Mouse (Mus musculus): Measurements from ENCODE around the gene Hnrnpa1. TPM values are rescaled to one million over a fixed set of nuclear protein-coding genes. Genes with fewer than 3 reads are reported as not detected.
"Not testable (repeated sequence)": the region's sequence is repeated elsewhere in the genome, so short reads cannot be mapped to it uniquely, and the experiment has no call there.

Hnrnpa1 gene
- polyA plus RNA-seq, 1 experiment = 53.3 TPM

DNA sequence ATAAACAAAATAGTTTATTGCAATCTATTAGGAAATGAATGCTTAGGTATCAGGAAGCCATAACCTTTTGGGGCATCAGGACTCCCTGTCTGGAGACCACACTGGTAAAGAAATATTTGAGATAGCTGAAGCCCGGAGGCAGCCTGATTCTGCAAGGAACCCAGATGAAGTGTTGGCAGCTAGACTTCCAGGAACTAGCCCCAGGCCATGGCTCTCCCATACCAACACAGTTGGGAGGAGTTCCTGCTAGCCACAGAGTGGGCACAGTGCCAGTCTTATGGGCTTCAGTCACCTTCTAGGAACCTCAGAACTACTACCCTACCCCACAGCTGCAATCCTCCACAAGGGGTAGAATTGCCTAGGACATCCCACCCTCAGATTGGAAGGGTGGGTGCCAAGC lies 19.8 kb downstream of the Hnrnpa1 start:
- TF ChIP-seq CTCF (IDR thresholded peaks at IDR 0.05; ENCODE audit: control insufficient read depth, insufficient read depth, insufficient replicate concordance, low read depth, low read length) (no peak), POLR2A (IDR thresholded peaks at IDR 0.05; ENCODE audit: control insufficient read depth, low read depth, low read length) (no peak)
- Histone ChIP-seq H3K4me1 (ENCODE audit: control insufficient read depth, insufficient read depth, low read length) (peaks cover 5% of the 10 kb centered on the region), H3K4me3 (ENCODE audit: control insufficient read depth, low read depth, low read length) (no peak overlapping the region), H3K27ac (ENCODE audit: control insufficient read depth, insufficient read depth, low read depth, low read length) (no peak overlapping the region), H3K27me3 (ENCODE audit: control insufficient read depth, insufficient read depth, low read length) (no peaks in the 10 kb centered on the region), H3K36me3 (ENCODE audit: control insufficient read depth, insufficient read depth, low read length) (no peaks in the 10 kb centered on the region)

DNA sequence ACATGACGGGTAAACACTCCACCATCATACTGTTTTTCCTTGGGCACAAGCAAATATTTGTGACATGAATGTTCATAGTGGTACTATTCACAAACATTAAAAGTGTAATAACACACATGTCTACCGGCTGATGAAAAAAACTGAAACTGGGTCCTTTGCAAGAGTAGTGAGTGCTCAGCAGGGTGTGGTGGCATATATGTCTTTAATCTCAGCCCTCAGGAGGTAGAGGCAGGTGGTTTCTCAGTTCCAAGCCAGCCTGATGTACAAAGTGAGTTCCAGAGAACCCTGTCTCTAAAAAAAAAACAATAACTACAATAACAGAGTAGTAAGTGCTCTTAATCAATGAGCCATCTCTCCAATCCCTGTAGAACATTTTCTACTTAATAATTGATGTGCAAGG lies 24.6 kb downstream of the Hnrnpa1 start:
- H3K27me3 ChIP-seq (ENCODE audit: control insufficient read depth, insufficient read depth, low read length) = no peaks in the 10 kb centered on the region
- no peak overlapping the region for H3K4me3 ChIP-seq (ENCODE audit: control insufficient read depth, low read depth, low read length)
- no peak overlapping the region for H3K27ac ChIP-seq (ENCODE audit: control insufficient read depth, insufficient read depth, low read depth, low read length)
- H3K36me3 ChIP-seq (ENCODE audit: control insufficient read depth, insufficient read depth, low read length) = no peaks in the 10 kb centered on the region
- H3K4me1 ChIP-seq (ENCODE audit: control insufficient read depth, insufficient read depth, low read length) = no peaks in the 10 kb centered on the region
- TF ChIP-seq POLR2A (IDR thresholded peaks at IDR 0.05; ENCODE audit: control insufficient read depth, low read depth, low read length) (no peak), CTCF (IDR thresholded peaks at IDR 0.05; ENCODE audit: control insufficient read depth, insufficient read depth, insufficient replicate concordance, low read depth, low read length) (no peak)

DNA sequence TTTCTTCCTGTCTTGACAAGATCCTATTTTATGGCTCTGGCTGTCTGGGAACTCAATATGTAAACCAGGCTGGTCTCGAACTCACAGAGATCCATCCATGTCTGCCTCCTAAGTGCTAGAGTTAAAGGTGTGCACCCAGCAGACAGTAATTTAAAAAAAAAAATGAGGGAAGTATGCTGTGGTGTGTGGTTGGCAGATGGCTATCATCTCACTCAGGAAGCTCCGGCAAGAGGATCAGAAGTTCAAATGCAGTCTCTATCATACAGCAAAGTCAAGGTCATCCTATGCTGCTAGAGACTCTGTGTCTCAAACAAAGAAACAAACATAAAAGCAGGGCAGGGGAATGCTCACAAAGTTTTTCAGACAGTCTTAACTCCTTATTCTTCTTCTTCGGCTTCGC lies 28.7 kb downstream of the Hnrnpa1 start:
- no peak overlapping the region for H3K4me3 ChIP-seq (ENCODE audit: control insufficient read depth, low read depth, low read length)
- no peak overlapping the region for H3K27ac ChIP-seq (ENCODE audit: control insufficient read depth, insufficient read depth, low read depth, low read length)
- TF ChIP-seq POLR2A (IDR thresholded peaks at IDR 0.05; ENCODE audit: control insufficient read depth, low read depth, low read length) (no peak), CTCF (IDR thresholded peaks at IDR 0.05; ENCODE audit: control insufficient read depth, insufficient read depth, insufficient replicate concordance, low read depth, low read length) (no peak)
- H3K36me3 ChIP-seq (ENCODE audit: control insufficient read depth, insufficient read depth, low read length) = no peaks in the 10 kb centered on the region
- no peaks in the 10 kb centered on the region for H3K27me3 ChIP-seq (ENCODE audit: control insufficient read depth, insufficient read depth, low read length)
- H3K4me1 ChIP-seq (ENCODE audit: control insufficient read depth, insufficient read depth, low read length) = no peaks in the 10 kb centered on the region

DNA sequence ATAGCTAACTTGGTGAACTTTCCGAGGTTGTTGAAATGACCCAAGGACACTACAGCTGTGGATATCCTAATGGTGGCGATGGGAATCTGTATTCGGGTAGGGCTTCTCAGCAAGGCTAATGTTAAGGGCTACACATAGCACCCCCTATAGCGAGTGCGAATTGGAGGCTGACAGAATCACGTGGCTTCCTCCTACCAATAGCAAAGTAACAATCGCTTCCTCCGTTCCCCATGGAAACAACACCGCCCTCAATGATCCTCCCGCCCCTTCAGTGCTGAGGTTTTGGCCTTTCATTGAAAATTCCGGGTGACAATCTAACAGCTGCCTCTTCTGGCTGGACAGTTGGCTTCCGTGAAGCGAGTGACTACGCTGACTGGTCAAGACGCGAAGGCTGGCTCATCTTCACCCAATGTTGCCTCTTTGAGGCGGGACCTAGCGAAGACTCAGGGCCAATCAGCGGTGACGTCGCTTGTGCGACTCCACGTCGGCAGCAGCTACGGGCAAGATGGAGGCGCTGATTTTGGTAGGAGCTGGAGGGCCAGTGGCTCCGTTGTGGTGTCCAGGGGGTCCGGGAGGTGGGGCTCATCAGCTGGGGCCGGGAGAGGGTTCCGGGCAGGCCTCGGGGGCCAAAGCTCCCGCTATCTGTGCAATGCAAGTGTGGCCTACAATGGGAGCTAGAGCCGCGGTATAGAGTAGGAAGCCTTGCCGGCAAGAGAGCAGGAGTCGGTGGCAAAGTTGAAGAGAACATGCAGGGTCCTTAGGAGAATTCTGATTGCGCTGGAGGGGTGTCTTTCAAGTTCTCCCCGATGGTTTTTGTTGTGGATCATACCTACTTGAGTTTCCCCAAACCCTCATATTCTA lies 32.4 kb downstream of the Hnrnpa1 start, which contains the start of gene Copz1:
TSS of gene Copz1 (plus strand) at position 296 of the 861 bp plus-strand sequence.
- H3K4me3 ChIP-seq (ENCODE audit: control insufficient read depth, low read depth, low read length) = peak within 1 kb of the TSS; percentile 95
- TF ChIP-seq POLR2A (IDR thresholded peaks at IDR 0.05; ENCODE audit: control insufficient read depth, low read depth, low read length) (peak; percentile 85), CTCF (IDR thresholded peaks at IDR 0.05; ENCODE audit: control insufficient read depth, insufficient read depth, insufficient replicate concordance, low read depth, low read length) (peak; percentile 1; the same call in 1 of the 2 replicates)
- no peaks in the 10 kb centered on the region for H3K36me3 ChIP-seq (ENCODE audit: control insufficient read depth, insufficient read depth, low read length)
- H3K27ac ChIP-seq (ENCODE audit: control insufficient read depth, insufficient read depth, low read depth, low read length) = peak within 1 kb of the TSS; percentile 50
- no peaks in the 10 kb centered on the region for H3K27me3 ChIP-seq (ENCODE audit: control insufficient read depth, insufficient read depth, low read length)
- no peaks in the 10 kb centered on the region for H3K4me1 ChIP-seq (ENCODE audit: control insufficient read depth, insufficient read depth, low read length)

DNA sequence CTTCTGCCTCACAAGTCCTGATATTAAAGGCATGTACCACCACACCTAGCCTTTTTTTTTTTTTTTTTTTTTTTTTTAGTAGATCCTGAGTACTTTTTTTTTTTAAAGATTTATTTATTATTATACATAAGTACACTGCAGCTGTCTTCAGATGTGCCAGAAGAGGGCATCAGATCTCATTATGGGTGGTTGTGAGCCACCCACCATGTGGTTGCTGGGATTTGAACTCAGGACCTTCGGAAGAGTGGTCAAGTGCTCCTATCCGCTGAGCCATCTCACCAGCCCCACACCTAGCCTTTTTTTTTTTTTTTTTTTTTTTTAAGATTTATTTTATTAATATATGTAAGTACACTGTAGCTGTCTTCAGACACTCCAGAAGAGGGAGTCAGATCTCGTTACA lies 35.7 kb downstream of the Hnrnpa1 start:
- not testable (repeated sequence) for H3K27ac ChIP-seq (ENCODE audit: control insufficient read depth, insufficient read depth, low read depth, low read length); H3K36me3 ChIP-seq (ENCODE audit: control insufficient read depth, insufficient read depth, low read length); H3K4me1 ChIP-seq (ENCODE audit: control insufficient read depth, insufficient read depth, low read length); H3K4me3 ChIP-seq (ENCODE audit: control insufficient read depth, low read depth, low read length); H3K27me3 ChIP-seq (ENCODE audit: control insufficient read depth, insufficient read depth, low read length)

DNA sequence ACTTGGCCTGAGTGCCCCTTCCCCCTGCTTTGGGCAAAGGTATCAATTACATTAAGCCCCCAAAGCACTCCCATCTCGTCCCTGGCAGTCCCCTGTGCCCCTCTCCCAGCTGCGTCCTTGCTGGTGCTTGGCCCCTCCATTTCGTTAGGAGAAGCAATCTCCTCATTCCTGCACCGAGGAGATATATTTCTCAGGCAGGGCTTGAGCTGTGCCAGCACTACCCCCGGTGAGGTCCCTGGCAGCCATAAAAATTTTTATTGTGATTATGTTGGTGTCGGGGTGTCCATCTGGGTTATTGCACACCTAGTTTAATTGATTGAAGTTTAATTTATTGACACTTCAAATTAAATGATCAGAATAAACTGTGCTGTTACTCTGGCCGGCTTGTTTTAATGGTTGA lies 37.7 kb downstream of the Hnrnpa1 start:
- H3K27me3 ChIP-seq (ENCODE audit: control insufficient read depth, insufficient read depth, low read length) = no peaks in the 10 kb centered on the region
- TF ChIP-seq POLR2A (IDR thresholded peaks at IDR 0.05; ENCODE audit: control insufficient read depth, low read depth, low read length) (no peak), CTCF (IDR thresholded peaks at IDR 0.05; ENCODE audit: control insufficient read depth, insufficient read depth, insufficient replicate concordance, low read depth, low read length) (no peak)
- H3K36me3 ChIP-seq (ENCODE audit: control insufficient read depth, insufficient read depth, low read length) = no peaks in the 10 kb centered on the region
- no peaks in the 10 kb centered on the region for H3K4me1 ChIP-seq (ENCODE audit: control insufficient read depth, insufficient read depth, low read length)
- no peak overlapping the region for H3K4me3 ChIP-seq (ENCODE audit: control insufficient read depth, low read depth, low read length)
- H3K27ac ChIP-seq (ENCODE audit: control insufficient read depth, insufficient read depth, low read depth, low read length) = no peak overlapping the region

DNA sequence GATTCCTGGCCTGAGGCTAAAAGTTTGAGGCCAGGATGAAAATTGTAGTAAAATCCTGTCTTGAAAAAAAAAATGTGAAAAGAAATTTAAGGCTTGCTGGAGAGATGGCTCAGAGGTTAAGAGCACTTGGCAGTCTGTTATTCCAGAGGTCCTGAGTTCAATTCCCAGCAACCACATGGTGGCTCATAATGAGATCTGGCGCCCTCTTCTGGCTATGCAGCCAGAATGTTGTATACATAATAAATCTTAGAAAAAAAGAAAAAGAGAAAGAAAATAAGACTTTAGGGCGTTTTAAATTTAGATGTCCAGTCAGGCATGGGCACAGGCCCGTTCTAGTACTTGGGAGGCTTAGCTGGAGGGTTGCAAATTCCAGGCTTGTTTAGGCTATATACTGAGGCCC lies 39.5 kb downstream of the Hnrnpa1 start:
- Histone ChIP-seq H3K4me1 (ENCODE audit: control insufficient read depth, insufficient read depth, low read length) (no peaks in the 10 kb centered on the region), H3K27ac (ENCODE audit: control insufficient read depth, insufficient read depth, low read depth, low read length) (no peak overlapping the region), H3K36me3 (ENCODE audit: control insufficient read depth, insufficient read depth, low read length) (no peaks in the 10 kb centered on the region), H3K4me3 (ENCODE audit: control insufficient read depth, low read depth, low read length) (no peak overlapping the region), H3K27me3 (ENCODE audit: control insufficient read depth, insufficient read depth, low read length) (no peaks in the 10 kb centered on the region)
- TF ChIP-seq POLR2A (IDR thresholded peaks at IDR 0.05; ENCODE audit: control insufficient read depth, low read depth, low read length) = no peak
- no peak for TF ChIP-seq CTCF (IDR thresholded peaks at IDR 0.05; ENCODE audit: control insufficient read depth, insufficient read depth, insufficient replicate concordance, low read depth, low read length)

Data from testis, adult 2 months (tissue).